Mouse (Mus musculus): ENCODE results near the gene Olfr725.

Olfr725 gene

GRCm38 (mm10) chr14:50040275-50040674 is at the start of gene Olfr725:
Olfr725 (minus strand) TSS chr14:50040375.
- ATAC-seq (ENCODE audit: low TSS enrichment), result no peak

DNA sequence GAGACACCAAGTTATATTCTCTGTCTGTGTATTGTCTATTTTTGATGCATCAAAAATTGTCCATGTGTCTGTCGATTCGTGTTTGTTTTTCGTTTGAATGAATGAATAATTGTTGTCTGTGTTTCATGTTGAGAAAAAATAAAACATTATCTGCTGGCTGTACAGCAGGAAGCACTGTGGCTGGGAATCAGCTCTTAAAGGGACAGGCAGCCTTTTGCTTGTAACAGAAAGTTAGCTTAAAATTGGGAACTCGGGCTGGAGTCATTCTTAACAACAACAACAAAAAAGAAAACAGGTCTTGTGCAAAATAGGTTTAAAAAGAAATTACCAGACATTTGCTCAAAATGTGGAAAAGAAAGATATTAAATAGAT is 22.5 kb upstream of the Olfr725 start:
- peak; percentile 81 for ATAC-seq (ENCODE audit: low TSS enrichment)

GRCm38 (mm10) chr14:50061955-50062732 is 22.0 kb upstream of the Olfr725 start:
- peak; percentile 99 for ATAC-seq (ENCODE audit: low TSS enrichment)

DNA sequence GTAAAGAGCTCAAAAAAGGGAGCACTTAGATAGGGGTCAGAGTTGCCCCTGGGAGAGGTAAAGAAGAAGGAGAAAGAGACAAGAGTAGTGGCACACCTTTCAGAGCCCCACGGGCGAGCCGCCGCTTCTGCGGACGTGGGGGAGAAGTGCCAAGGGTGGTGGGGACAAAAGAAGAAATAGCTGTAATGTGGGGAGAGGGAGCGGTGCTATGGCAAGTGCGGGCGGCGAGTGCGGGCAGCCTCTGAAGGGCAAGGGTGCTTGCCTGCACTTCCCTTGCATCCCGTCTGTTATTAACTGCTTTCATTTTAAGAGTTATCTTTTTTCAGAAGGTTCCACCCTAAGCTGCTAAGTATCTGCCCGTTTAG is 21.4 kb upstream of the Olfr725 start:
- peak; percentile 15; the same call in 1 of the 2 replicates for ATAC-seq (ENCODE audit: low TSS enrichment)

- ATAC-seq (ENCODE audit: low TSS enrichment), result no peak
These were observed 21.0 kb upstream of the Olfr725 start for GRCm38 (mm10) chr14:50061179-50061578.

DNA sequence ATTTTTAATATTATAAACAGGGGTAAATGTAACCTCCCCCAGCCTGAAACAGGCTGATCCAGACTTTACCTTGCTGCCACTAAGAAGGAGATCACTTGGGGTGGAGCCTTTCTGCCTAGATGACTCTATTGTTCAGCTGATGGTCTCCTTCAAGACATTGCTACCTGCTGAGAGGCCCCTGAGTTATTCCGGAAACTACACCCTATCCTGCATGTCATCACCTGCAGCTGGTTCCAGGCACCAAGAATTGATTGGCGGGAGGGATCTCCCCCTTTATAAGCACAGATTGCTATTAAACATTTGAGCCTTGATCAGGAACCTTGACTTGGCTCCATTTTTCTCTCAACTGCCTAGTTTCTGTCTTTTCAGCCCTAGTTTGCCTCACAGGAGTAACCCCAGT is 8.1 kb downstream of the Olfr725 start:
- no peak for ATAC-seq (ENCODE audit: low TSS enrichment)

DNA sequence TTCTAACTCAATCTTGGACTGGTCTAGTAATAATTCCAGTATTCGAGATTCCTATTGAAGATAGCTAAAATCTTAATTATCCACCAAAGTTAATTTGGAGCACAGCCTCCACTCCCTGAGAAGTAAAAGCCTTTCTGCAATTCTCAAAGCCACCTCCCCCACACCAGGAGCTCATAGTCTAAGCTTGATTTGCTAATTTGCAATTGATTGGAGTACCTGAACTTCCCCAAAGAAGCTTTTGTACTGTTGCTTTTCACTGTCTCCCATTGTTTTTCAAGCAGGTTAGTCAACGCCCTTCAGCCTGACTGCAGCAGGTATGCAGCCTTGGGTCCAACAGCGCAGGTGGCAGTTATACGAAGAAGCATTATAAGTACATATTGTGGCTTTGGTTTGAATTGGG is 8.8 kb downstream of the Olfr725 start:
- ATAC-seq (ENCODE audit: low TSS enrichment), result no peak

- no peak for ATAC-seq (ENCODE audit: low TSS enrichment)
These were observed 13.8 kb downstream of the Olfr725 start for GRCm38 (mm10) chr14:50026371-50026770.
